Mouse (Mus musculus) testis, postnatal 10 days (tissue): Measurements from ENCODE around the gene Slc35d1.
A peak's percentile ranks its signal among the peaks of the same experiment; 100 is the strongest.

Experiments
- DNase-seq: peaks from one replicate; pipeline ENCODE4 v3.0.0; 2021; ENCODE audit warnings: low spot score

The Slc35d1 gene

GRCm38 (mm10) chr4:103214925-103215820, at the start of gene Slc35d1:
Slc35d1 (minus strand) TSS chr4:103215164.
- DNase-seq, result peak; percentile 87

- DNase-seq, result no peak
Measured at GRCm38 (mm10) chr4:103263812-103264396, 48.9 kb upstream of the Slc35d1 start.

GRCm38 (mm10) chr4:103263378-103263777, 48.4 kb upstream of the Slc35d1 start:
- no peak for DNase-seq

GRCm38 (mm10) chr4:103258817-103259216, 43.9 kb upstream of the Slc35d1 start:
- no peak for DNase-seq

- no peak for DNase-seq
Measured at GRCm38 (mm10) chr4:103253846-103254245, 38.9 kb upstream of the Slc35d1 start.

- DNase-seq, result no peak
Measured at GRCm38 (mm10) chr4:103249436-103250085, 34.6 kb upstream of the Slc35d1 start.

GRCm38 (mm10) chr4:103247813-103248212, 32.8 kb upstream of the Slc35d1 start:
- DNase-seq, result no peak

- no peak for DNase-seq
Measured at GRCm38 (mm10) chr4:103247249-103247648, 32.3 kb upstream of the Slc35d1 start.

- no peak for DNase-seq
Measured at GRCm38 (mm10) chr4:103232156-103232555, 17.2 kb upstream of the Slc35d1 start.

GRCm38 (mm10) chr4:103222854-103223253, 7.9 kb upstream of the Slc35d1 start:
- no peak for DNase-seq

GRCm38 (mm10) chr4:103221789-103222188, 6.8 kb upstream of the Slc35d1 start:
- DNase-seq, result no peak

GRCm38 (mm10) chr4:103219011-103219410, 4.0 kb upstream of the Slc35d1 start:
- DNase-seq, result no peak

GRCm38 (mm10) chr4:103216046-103216445, 1.1 kb upstream of the Slc35d1 start:
- DNase-seq, result no peak

- peak; percentile 75 for DNase-seq
Measured at GRCm38 (mm10) chr4:103214498-103214924, 453 bp downstream of the Slc35d1 start.

- no peak for DNase-seq
Measured at GRCm38 (mm10) chr4:103213859-103214497, 986 bp downstream of the Slc35d1 start.

- no peak for DNase-seq
Measured at GRCm38 (mm10) chr4:103208553-103208952, 6.4 kb downstream of the Slc35d1 start.

- no peak for DNase-seq
Measured at GRCm38 (mm10) chr4:103203646-103204045, 11.3 kb downstream of the Slc35d1 start.

- no peak for DNase-seq
Measured at GRCm38 (mm10) chr4:103200046-103200445, 14.9 kb downstream of the Slc35d1 start.

GRCm38 (mm10) chr4:103199086-103199485, 15.9 kb downstream of the Slc35d1 start:
- no peak for DNase-seq

GRCm38 (mm10) chr4:103197401-103197800, 17.6 kb downstream of the Slc35d1 start:
- DNase-seq, result no peak

- DNase-seq, result no peak
Measured at GRCm38 (mm10) chr4:103192421-103192820, 22.5 kb downstream of the Slc35d1 start.
